Mouse (Mus musculus): ENCODE measurements around the gene Nhsl2.

- no peak for TF ChIP-seq POLR2A (IDR thresholded peaks at IDR 0.05; ENCODE audit: extremely low read depth, insufficient read depth, low read length)
- TF ChIP-seq CTCF (IDR thresholded peaks at IDR 0.05; ENCODE audit: low read depth, low read length) = no peak
These were observed 103.3 kb downstream of the Nhsl2 start for GRCm38 (mm10) chrX:101952436-101952835.
